Mouse (Mus musculus): Measurements from ENCODE around the gene 0610030E20Rik.

0610030E20Rik gene

GRCm38 (mm10) chr6:72369557-72369956 lies 22.4 kb downstream of the 0610030E20Rik start:
- DNase-seq (ENCODE audit: low read depth, low spot score), result peak; percentile 63

GRCm38 (mm10) chr6:72370091-72370490 lies 23.0 kb downstream of the 0610030E20Rik start:
- DNase-seq (ENCODE audit: low read depth, low spot score), result no peak

GRCm38 (mm10) chr6:72371147-72371546 lies 24.0 kb downstream of the 0610030E20Rik start:
- DNase-seq (ENCODE audit: low read depth, low spot score), result no peak

- no peak for DNase-seq (ENCODE audit: low read depth, low spot score)
These were observed 24.5 kb downstream of the 0610030E20Rik start for GRCm38 (mm10) chr6:72371571-72371970.

- DNase-seq (ENCODE audit: low read depth, low spot score), result no peak
These were observed 26.1 kb downstream of the 0610030E20Rik start for GRCm38 (mm10) chr6:72373184-72373583.

- DNase-seq (ENCODE audit: low read depth, low spot score), result no peak
These were observed 27.1 kb downstream of the 0610030E20Rik start for GRCm38 (mm10) chr6:72374206-72374605.

- DNase-seq (ENCODE audit: low read depth, low spot score), result no peak
These were observed 27.9 kb downstream of the 0610030E20Rik start for GRCm38 (mm10) chr6:72374820-72375563.

- DNase-seq (ENCODE audit: low read depth, low spot score), result no peak
These were observed 31.6 kb downstream of the 0610030E20Rik start for GRCm38 (mm10) chr6:72378510-72379234.

- no peak for DNase-seq (ENCODE audit: low read depth, low spot score)
These were observed 32.4 kb downstream of the 0610030E20Rik start for GRCm38 (mm10) chr6:72379377-72380130.

GRCm38 (mm10) chr6:72380131-72380770 lies 33.1 kb downstream of the 0610030E20Rik start, which contains the start of gene Vamp5:
TSS of gene Vamp5 (minus strand) at chr6:72380468.
- peak; percentile 55 for DNase-seq (ENCODE audit: low read depth, low spot score)

GRCm38 (mm10) chr6:72382494-72382893 lies 35.4 kb downstream of the 0610030E20Rik start:
- DNase-seq (ENCODE audit: low read depth, low spot score), result no peak

GRCm38 (mm10) chr6:72383142-72383820 lies 36.2 kb downstream of the 0610030E20Rik start:
- no peak for DNase-seq (ENCODE audit: low read depth, low spot score)

GRCm38 (mm10) chr6:72383952-72384351 lies 36.8 kb downstream of the 0610030E20Rik start:
- no peak for DNase-seq (ENCODE audit: low read depth, low spot score)

- DNase-seq (ENCODE audit: low read depth, low spot score), result no peak
These were observed 38.1 kb downstream of the 0610030E20Rik start for GRCm38 (mm10) chr6:72385258-72385657.

- no peak for DNase-seq (ENCODE audit: low read depth, low spot score)
These were observed 39.4 kb downstream of the 0610030E20Rik start for GRCm38 (mm10) chr6:72386561-72386960.

GRCm38 (mm10) chr6:72387816-72388215 lies 40.7 kb downstream of the 0610030E20Rik start:
- DNase-seq (ENCODE audit: low read depth, low spot score), result no peak

- no peak for DNase-seq (ENCODE audit: low read depth, low spot score)
These were observed 41.1 kb downstream of the 0610030E20Rik start for GRCm38 (mm10) chr6:72388266-72388665.

- no peak for DNase-seq (ENCODE audit: low read depth, low spot score)
These were observed 41.7 kb downstream of the 0610030E20Rik start for GRCm38 (mm10) chr6:72388791-72389329.

GRCm38 (mm10) chr6:72389471-72389940 lies 42.4 kb downstream of the 0610030E20Rik start:
- DNase-seq (ENCODE audit: low read depth, low spot score), result peak; percentile 35

GRCm38 (mm10) chr6:72389941-72390771 lies 43.0 kb downstream of the 0610030E20Rik start, which contains the start of gene Vamp8:
TSS of gene Vamp8 (minus strand) at chr6:72390703.
- DNase-seq (ENCODE audit: low read depth, low spot score), result peak; percentile 82

Data from ZHBTc4 (cell line).